Mouse (Mus musculus): ENCODE data around the gene Pgm1.

- TF ChIP-seq POLR2A (IDR thresholded peaks at IDR 0.05; ENCODE audit: extremely low read depth, insufficient read depth, low read length) (no peak), CTCF (IDR thresholded peaks at IDR 0.05; ENCODE audit: extremely low read depth, insufficient read depth, low read length) (no peak)
These were observed 10.7 kb downstream of the Pgm1 start for GRCm38 (mm10) chr4:99939711-99940505.

Data from cortical plate, adult 2 months (tissue).